ENCODE assay signal across 14 mouse cellular contexts in the genomic region with DNA sequence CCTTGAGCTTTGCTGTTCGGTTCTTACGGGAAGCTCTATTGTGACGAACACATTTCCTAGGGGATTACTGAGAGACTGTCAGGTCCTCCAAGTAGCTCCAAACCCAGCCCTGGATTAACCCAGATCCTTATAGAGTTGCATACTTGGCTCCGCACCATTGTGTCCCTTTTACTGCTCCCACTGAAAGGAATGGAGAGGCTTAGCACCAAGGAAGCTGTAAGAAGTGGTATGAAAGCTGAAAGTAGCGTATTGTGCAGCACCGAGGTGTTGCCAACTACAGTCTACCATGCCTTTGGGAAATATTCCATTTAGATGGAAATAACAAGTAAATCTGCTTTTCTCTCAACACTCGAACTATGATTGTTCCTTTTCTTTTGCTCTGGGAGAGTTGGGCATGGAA. TPM values are rescaled to one million over a fixed set of nuclear protein-coding genes. Genes with fewer than 3 reads are reported as not detected.
"Had no signal": no experiment of that assay in that cellular context is flagged by ENCODE, and none has a peak within 500 bp of the region (broad histone marks: within the 10 kb centered on the region; RNA-seq: fewer than 3 reads in every experiment).

No protein-coding gene starts in this region.

- H3K4me1 ChIP-seq: limb, embryonic 12.5 days; liver, embryonic 13.5 days; lung, embryonic 15.5 days; megakaryocyte, embryonic 14.5 days; neural tube, embryonic 15.5 days had no signal

- H3K9me3 ChIP-seq: limb, embryonic 12.5 days; liver, embryonic 13.5 days; lung, embryonic 15.5 days; neural tube, embryonic 15.5 days had no signal

- H3K4me2 ChIP-seq: limb, embryonic 12.5 days; liver, embryonic 13.5 days; lung, embryonic 15.5 days; neural tube, embryonic 15.5 days had no signal

- H3K36me3 ChIP-seq: limb, embryonic 12.5 days; liver, embryonic 13.5 days; lung, embryonic 15.5 days; neural tube, embryonic 15.5 days had no signal

- H3K9ac ChIP-seq: limb, embryonic 12.5 days; liver, embryonic 13.5 days; liver, postnatal 0 days; lung, embryonic 15.5 days; neural tube, embryonic 15.5 days had no signal

- DNase-seq: kidney, adult 2 months; kidney, postnatal 25 days; liver; liver, embryonic 13.5 days; liver, postnatal 0 days; lung, postnatal 14 days; right cerebral cortex, postnatal 14 days; thymus, postnatal 4 days had no signal

- ATAC-seq: liver, postnatal 0 days had no signal

- H3K27me3 ChIP-seq: limb, embryonic 12.5 days; liver, embryonic 13.5 days; lung, embryonic 15.5 days; megakaryocyte, embryonic 14.5 days; neural tube, embryonic 15.5 days had no signal

- H3K27ac ChIP-seq: limb, embryonic 12.5 days; liver, embryonic 13.5 days; lung, embryonic 15.5 days; macrophage; neural tube, embryonic 15.5 days had no signal

- H3K4me3 ChIP-seq: limb, embryonic 12.5 days; liver, embryonic 13.5 days; lung, embryonic 15.5 days; megakaryocyte, embryonic 14.5 days; myocyte; neural tube, embryonic 15.5 days had no signal

RNA-seq across cellular contexts. Expression of a gene that starts 53.5 kb away (rescaled TPM):
- polyA plus RNA-seq: liver, embryonic 13.5 days; liver, postnatal 0 days; macrophage; myocyte had no signal
